Mouse (Mus musculus) midbrain, embryonic 11.5 days (tissue): ENCODE measurements around the gene Galnt2. TPM values are rescaled to one million over a fixed set of nuclear protein-coding genes. Genes with fewer than 3 reads are reported as not detected.

Source experiments
- ATAC-seq: fragments of 200-750 bp; cut with Nextera tagmentation; 2 replicates; pipeline ENCODE4 v1.8.0; 2017; ENCODE audit warnings: moderate TSS enrichment, moderate library complexity; ENCODE audit not compliant: low FRiP score
- DNase-seq: peaks from one replicate; pipeline ENCODE4 v3.0.0; 2015; ENCODE audit warnings: low spot score; ENCODE audit errors: missing footprints
- H3K27ac ChIP-seq: fragments of 300-500 bp; sonication (generic); 2 replicates; pipeline ENCODE4 v1.5.1; 2014; ENCODE audit warnings: low read depth, low read length
- H3K27me3 ChIP-seq: fragments of 300-500 bp; sonication (generic); 2 replicates; pipeline ENCODE4 v1.6.1; 2014; ENCODE audit warnings: mild to moderate bottlenecking, low read length, moderate library complexity, mixed read lengths; ENCODE audit not compliant: control insufficient read depth, insufficient read depth
- H3K36me3 ChIP-seq: fragments of 300-500 bp; sonication (generic); 2 replicates; pipeline ENCODE4 v1.6.1; 2014; ENCODE audit warnings: mild to moderate bottlenecking, low read length, moderate library complexity, mixed read lengths; ENCODE audit not compliant: control insufficient read depth, insufficient read depth
- H3K4me1 ChIP-seq: fragments of 300-500 bp; sonication (generic); 2 replicates; pipeline ENCODE4 v1.6.1; 2014; ENCODE audit warnings: low read length; ENCODE audit not compliant: control insufficient read depth, insufficient read depth
- H3K4me2 ChIP-seq: fragments of 300-500 bp; sonication (generic); 2 replicates; pipeline ENCODE4 v1.6.1; 2014; ENCODE audit warnings: mild to moderate bottlenecking, moderate library complexity
- H3K4me3 ChIP-seq: fragments of 300-500 bp; sonication (generic); 2 replicates; pipeline ENCODE4 v1.5.1; 2014; ENCODE audit warnings: low read depth, low read length
- H3K9ac ChIP-seq: fragments of 300-500 bp; sonication (generic); 2 replicates; pipeline ENCODE4 v1.6.1; 2014; ENCODE audit warnings: low read length
- H3K9me3 ChIP-seq: fragments of 300-500 bp; sonication (generic); 2 replicates; pipeline ENCODE4 v1.6.1; 2016; ENCODE audit warnings: low read length; ENCODE audit not compliant: control insufficient read depth
- WGBS: fragments of 180-500 bp; shearing (Covaris S2); extraction: QIAGEN DNeasy Blood & Tissue Kit; methylation state at CpG from one replicate; pipeline ENCODE4 v1.1.7; 2014; 5-methylcytosine and 5-hydroxymethylcytosine counted together
- polyA plus RNA-seq: library from polyadenylated mRNA; unstranded; fragments of >200 nt; fragmentation: Nextera tagmentation; extraction: Ambion mirVana; gene quantifications from 2 replicates; pipeline ENCODE4 v1.2.1, GENCODE M21; 2014

The Galnt2 gene
- polyA plus RNA-seq, 1 experiment from 2014 or later = 76.6 TPM

DNA sequence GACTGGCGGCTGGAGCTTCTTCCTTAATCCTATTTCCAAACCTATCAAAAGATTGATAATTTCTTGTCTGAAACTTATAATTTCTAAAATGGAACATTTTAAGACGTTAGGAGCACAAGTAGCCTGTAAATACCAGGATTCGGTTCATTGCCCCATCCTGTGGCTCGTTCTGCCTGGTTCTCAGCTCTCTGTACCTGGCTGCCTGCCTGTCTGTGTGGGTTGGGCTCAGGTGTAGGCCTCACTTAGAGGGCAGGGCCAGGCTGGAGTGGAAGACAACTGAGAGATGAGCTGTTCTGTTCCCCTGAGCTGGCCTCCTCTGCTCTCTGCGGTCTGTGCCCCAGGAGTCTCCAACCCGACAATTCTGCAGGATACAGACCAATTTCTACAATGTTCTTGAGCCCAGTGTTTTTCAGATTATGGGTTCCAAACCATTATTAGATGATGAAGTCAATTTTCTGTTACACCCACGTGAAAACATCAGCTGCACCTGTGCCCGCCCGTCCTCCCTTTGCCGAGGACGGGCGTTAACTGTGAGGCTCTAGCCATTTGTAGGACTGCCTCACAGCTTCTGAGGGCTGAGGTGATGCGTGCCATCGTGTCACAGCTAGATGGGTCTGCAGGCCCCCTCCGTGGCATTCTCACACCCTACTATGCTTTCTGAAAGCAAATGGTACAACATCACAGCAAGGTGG is 72.2 kb downstream of the Galnt2 start:
- Histone ChIP-seq H3K27ac (no peak overlapping the region), H3K27me3 (no peaks in the 10 kb centered on the region), H3K4me3 (no peak overlapping the region), H3K9me3 (no peaks in the 10 kb centered on the region), H3K4me2 (no peak overlapping the region), H3K9ac (no peak overlapping the region), H3K4me1 (no peaks in the 10 kb centered on the region), H3K36me3 (no peaks in the 10 kb centered on the region; the same call in none of the 2 replicates)
- no peak for ATAC-seq
- 94% methylated on average over 15 of the region's 15 CpGs for WGBS
- DNase-seq = no peak

DNA sequence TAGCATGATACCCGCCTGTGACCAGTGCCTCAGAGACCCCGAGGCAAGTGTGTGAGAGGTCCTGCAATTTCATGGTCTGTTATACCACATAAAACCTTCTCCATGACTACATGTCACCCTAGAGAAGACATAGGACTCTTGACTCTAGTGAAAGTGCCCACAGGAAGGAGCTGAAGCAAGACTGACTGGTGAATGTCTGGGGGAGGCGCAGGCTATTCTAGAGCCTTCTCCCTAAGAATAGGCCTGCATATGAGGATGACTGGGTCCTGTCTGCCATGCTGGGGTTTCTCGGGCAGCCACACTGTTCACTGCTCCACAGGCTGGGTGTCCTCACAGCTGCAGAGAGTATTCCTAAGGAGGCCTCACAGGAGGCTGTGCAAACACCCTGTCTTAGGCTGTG is 73.0 kb downstream of the Galnt2 start:
- Histone ChIP-seq H3K4me1 (no peaks in the 10 kb centered on the region), H3K4me3 (no peak overlapping the region), H3K36me3 (no peaks in the 10 kb centered on the region; the same call in none of the 2 replicates), H3K4me2 (no peak overlapping the region), H3K27ac (no peak overlapping the region), H3K27me3 (no peaks in the 10 kb centered on the region), H3K9ac (no peak overlapping the region), H3K9me3 (no peaks in the 10 kb centered on the region)
- no peak for DNase-seq
- no peak for ATAC-seq
- WGBS = 90% methylated on average over 4 of the region's 4 CpGs

DNA sequence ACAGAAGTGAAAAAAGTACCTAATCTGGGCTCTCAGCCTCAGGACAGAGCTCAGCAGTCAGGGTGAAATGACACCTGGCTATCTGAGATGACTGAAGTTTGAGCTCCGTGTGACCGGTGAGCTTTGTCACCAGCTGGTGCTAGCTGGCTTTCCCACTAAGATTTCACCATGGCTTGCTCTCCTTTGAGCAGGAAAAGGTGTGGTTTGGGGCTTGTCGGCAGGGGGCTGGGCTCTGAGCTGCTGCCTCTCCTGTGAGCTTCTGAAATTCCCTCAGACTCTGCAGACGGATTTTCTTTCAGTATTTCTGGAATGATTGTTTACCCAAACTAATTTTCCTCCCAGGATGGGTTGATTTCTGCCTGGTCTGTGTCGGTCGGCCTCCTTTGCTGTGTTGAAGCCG is 75.4 kb downstream of the Galnt2 start:
- Histone ChIP-seq H3K36me3 (no peaks in the 10 kb centered on the region; the same call in none of the 2 replicates), H3K27me3 (no peaks in the 10 kb centered on the region), H3K4me3 (no peak overlapping the region), H3K9me3 (no peaks in the 10 kb centered on the region), H3K27ac (no peak overlapping the region), H3K4me1 (no peaks in the 10 kb centered on the region), H3K4me2 (no peak overlapping the region), H3K9ac (no peak overlapping the region)
- ATAC-seq (no peak), DNase-seq (no peak)
- 70% methylated on average over 7 of the region's 7 CpGs for WGBS

DNA sequence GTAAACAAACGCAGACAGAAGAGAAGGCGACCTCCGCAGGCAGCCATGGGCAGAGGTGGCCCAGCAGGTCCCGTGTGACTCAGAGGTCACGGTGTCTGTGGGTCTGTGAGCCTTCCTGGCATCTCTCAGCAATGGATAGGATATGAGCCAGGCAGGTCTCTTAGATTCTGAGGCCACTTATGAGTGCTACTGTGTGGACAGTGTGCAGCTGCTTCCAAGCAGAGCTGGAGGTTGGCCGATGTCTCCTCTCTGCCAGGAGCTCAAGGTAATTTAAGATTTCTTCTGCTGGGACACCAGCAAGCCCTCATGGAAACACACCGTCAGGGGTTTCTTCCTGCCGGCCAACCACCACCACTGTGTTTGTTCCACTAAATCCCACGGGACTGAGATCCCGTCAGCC is 76.5 kb downstream of the Galnt2 start:
- ATAC-seq (no peak), DNase-seq (no peak)
- Histone ChIP-seq H3K9ac (no peak overlapping the region), H3K27ac (no peak overlapping the region), H3K4me3 (no peak overlapping the region), H3K9me3 (no peaks in the 10 kb centered on the region), H3K4me1 (no peaks in the 10 kb centered on the region), H3K4me2 (no peak overlapping the region), H3K36me3 (no peaks in the 10 kb centered on the region; the same call in none of the 2 replicates), H3K27me3 (no peaks in the 10 kb centered on the region)
- WGBS = 93% methylated on average over 10 of the region's 10 CpGs

DNA sequence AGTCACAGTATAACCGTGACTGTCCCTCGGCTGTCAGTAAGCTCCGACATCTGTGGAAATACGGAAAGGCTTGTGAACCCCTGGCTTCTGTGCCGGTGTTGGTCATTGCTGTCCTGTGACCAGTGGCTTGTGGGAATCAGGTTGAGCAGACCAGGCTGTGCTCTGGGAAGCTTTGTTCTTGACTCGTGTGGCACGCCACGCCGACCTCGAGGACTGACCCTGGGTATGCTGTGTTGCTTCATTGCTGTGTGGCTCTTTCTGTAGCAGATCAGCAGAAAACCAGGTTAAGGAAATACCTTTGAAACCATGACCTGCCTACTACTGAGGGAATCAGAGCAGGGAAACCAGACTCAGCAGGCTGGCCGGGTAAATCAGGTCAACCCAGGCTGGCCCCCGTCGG is 79.3 kb downstream of the Galnt2 start:
- H3K9ac ChIP-seq = no peak overlapping the region
- H3K4me3 ChIP-seq = no peak overlapping the region
- no peak overlapping the region for H3K27ac ChIP-seq
- H3K4me2 ChIP-seq = no peak overlapping the region
- no peaks in the 10 kb centered on the region for H3K9me3 ChIP-seq
- H3K27me3 ChIP-seq = no peaks in the 10 kb centered on the region
- H3K4me1 ChIP-seq = peaks cover 12% of the 10 kb centered on the region
- no peak for DNase-seq
- no peaks in the 10 kb centered on the region; the same call in none of the 2 replicates for H3K36me3 ChIP-seq
- ATAC-seq = no peak
- WGBS = 84% methylated on average over 13 of the region's 13 CpGs

DNA sequence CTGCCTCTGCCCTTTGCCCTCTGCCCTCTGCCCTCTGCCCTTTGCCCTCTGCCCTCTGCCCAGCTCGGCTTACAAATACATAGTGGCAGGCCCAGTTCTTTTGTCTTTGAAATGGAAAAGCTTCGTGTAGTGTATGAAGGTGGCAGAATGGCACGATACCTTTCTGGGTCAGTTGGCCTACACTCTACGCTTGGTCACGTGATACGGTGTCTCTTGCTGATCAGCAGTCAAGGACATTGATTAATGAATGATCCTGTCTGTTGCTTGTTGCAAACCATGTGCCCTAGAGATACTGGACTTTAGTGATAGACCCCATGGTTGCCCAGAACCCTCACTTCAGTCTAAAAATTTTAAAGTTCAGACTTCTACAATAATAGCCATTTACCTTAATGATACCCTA is 79.9 kb downstream of the Galnt2 start:
- Histone ChIP-seq H3K27ac (no peak overlapping the region), H3K9me3 (no peaks in the 10 kb centered on the region), H3K4me1 (peaks cover 12% of the 10 kb centered on the region), H3K9ac (no peak overlapping the region), H3K36me3 (no peaks in the 10 kb centered on the region; the same call in none of the 2 replicates), H3K27me3 (no peaks in the 10 kb centered on the region), H3K4me3 (no peak overlapping the region), H3K4me2 (no peak overlapping the region)
- ATAC-seq (no peak), DNase-seq (no peak)
- WGBS = 79% methylated on average over 6 of the region's 6 CpGs

DNA sequence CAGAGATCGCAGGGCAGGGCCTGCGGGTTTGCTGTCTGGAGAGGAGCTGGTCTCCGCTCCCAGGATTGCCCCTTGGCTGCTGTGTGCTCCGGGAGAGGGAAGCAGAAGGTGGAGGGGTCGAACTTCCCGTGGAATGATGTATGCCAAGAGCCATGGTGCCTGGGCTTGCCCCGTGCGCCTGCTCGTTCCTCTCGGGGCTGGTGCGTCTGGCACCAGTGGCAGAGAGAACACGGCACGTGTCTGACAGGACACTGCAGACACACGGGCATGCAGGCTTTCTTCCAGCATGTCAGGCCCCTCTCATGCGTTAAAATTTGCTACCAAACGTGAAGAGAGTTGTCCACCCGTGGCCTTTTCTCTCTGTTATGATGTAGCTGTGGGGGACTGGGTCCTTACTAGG is 80.5 kb downstream of the Galnt2 start:
- Histone ChIP-seq H3K36me3 (no peaks in the 10 kb centered on the region; the same call in none of the 2 replicates), H3K27me3 (no peaks in the 10 kb centered on the region), H3K4me2 (no peak overlapping the region), H3K4me3 (no peak overlapping the region), H3K9ac (no peak overlapping the region), H3K27ac (no peak overlapping the region), H3K9me3 (no peaks in the 10 kb centered on the region), H3K4me1 (peaks cover 12% of the 10 kb centered on the region)
- no peak for DNase-seq
- WGBS = 93% methylated on average over 17 of the region's 17 CpGs
- no peak for ATAC-seq

DNA sequence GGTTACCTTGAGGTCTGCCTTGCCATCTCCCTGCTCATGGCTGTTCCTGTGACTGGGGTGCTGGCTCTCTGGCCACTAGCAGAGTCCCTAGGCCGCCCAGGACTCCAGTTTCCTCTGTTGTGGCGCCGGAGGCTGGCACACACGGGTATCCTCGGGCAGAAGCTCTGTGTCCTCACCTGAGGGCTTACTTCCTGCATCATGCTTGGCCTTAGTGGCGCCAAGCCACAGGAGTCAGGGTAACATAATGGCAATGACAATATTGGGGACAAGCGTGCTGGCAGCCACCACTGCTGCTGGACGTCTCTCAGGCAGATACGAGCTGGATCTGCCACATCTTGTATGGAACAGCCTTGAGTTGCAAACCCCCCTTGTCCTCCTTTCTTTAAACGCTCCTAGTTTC is 81.0 kb downstream of the Galnt2 start:
- no peaks in the 10 kb centered on the region; the same call in none of the 2 replicates for H3K36me3 ChIP-seq
- ATAC-seq = no peak
- DNase-seq = no peak
- H3K27me3 ChIP-seq = no peaks in the 10 kb centered on the region
- peaks cover 12% of the 10 kb centered on the region for H3K4me1 ChIP-seq
- H3K27ac ChIP-seq = no peak overlapping the region
- H3K9ac ChIP-seq = no peak overlapping the region
- no peaks in the 10 kb centered on the region for H3K9me3 ChIP-seq
- no peak overlapping the region for H3K4me2 ChIP-seq
- no peak overlapping the region for H3K4me3 ChIP-seq
- 91% methylated on average over 10 of the region's 10 CpGs for WGBS

DNA sequence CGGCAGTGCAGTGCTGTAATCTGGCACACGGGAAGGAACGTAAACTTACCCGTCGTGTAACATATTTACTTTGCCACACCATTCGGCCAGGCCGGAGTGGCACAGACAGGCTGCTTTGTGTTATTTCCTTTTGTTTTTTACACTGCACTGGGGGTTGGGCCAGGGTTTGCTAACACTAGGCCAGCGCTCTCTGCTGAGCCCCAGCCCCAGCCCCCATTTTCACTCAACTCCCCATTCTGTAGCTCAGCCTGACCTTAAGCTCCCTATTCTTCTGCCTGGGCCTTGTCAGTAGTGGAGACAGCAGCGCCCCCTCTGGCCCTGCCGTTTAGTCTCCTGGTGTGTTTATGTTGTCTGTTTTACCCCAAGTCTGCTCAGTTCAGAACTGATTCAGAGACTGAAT is 83.6 kb downstream of the Galnt2 start:
- no peak overlapping the region for H3K4me3 ChIP-seq
- 35% methylated on average over 10 of the region's 10 CpGs for WGBS
- H3K4me2 ChIP-seq = no peak overlapping the region
- peak overlapping the region; percentile 35 for H3K9ac ChIP-seq
- no peaks in the 10 kb centered on the region for H3K36me3 ChIP-seq
- ATAC-seq (peak; percentile 85), DNase-seq (peak; percentile 94)
- H3K9me3 ChIP-seq = no peaks in the 10 kb centered on the region
- H3K4me1 ChIP-seq = peaks cover 12% of the 10 kb centered on the region
- H3K27me3 ChIP-seq = no peaks in the 10 kb centered on the region
- peak overlapping the region; percentile 80 for H3K27ac ChIP-seq
